Mouse (Mus musculus): Measurements from ENCODE around the gene Gh. TPM values are rescaled to one million over a fixed set of nuclear protein-coding genes. Genes with fewer than 3 reads are reported as not detected.

Gh gene
- polyA plus RNA-seq, 1 experiment, result not detected

DNA sequence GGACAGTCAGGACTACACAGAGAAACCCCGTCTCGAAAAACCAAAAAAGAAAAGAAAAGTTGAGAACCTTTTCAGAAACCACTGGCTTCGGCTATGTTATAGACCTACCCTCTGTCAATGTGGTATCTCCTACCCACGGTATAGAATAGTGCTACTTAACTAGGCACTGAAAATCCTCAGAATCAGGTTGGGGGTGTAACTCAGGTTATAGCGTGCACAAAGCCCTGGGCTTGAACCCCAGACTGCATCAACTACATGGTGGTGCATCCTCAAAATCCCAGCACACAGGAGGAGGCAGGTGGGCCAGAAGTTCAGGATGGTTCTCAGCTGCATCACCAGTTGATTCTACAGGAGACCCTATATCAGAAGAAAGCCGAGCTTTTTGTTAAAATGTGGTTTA lies 27.9 kb downstream of the Gh start:
- H3K79me2 ChIP-seq (ENCODE audit: control insufficient read depth, insufficient read depth), result peaks cover 33% of the 10 kb centered on the region
- H3ac ChIP-seq (ENCODE audit: control insufficient read depth, insufficient read length), result no peak overlapping the region

DNA sequence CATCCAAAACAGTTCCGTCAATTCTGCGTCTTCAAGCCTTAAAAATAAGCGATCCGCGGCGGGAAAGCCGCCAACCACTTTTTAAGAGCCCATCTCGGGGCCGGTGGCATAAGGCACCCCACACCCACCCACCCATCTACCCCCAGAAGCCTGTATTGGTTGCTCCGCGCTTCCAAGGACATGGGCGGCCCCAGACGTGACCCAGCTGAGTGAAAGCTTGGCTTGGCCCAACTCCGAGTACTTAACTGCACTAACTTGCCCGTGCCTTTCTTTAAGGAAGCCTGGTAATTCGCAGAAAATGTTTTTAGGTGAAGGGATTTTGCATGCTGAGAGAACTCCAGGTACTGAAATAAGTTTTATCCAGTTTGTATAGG lies 28.4 kb downstream of the Gh start:
- no peaks in the 10 kb centered on the region for H3K27me3 ChIP-seq (ENCODE audit: control insufficient read depth, insufficient read depth, insufficient read length)
- no peaks in the 10 kb centered on the region for H3K36me3 ChIP-seq (ENCODE audit: control insufficient read depth, insufficient read depth)
- H3K79me2 ChIP-seq (ENCODE audit: control insufficient read depth, insufficient read depth), result peaks cover 36% of the 10 kb centered on the region
- H3ac ChIP-seq (ENCODE audit: control insufficient read depth, insufficient read length), result peak overlapping the region; percentile 88
- peak overlapping the region; percentile 60 for H3K4me3 ChIP-seq
- TF ChIP-seq E2F4 (IDR thresholded peaks at IDR 0.05; ENCODE audit: insufficient read depth) (no peak), MYOD1 (IDR thresholded peaks at IDR 0.05; ENCODE audit: control insufficient read depth in 1 of 3, insufficient read length in 2 of 3, low read depth in 2 of 3) (no peak), USF1 (IDR thresholded peaks at IDR 0.05; ENCODE audit: low read depth) (no peak), CEBPB (IDR thresholded peaks at IDR 0.05; ENCODE audit: insufficient read depth, poor library complexity, severe bottlenecking) (no peak), SRF (IDR thresholded peaks at IDR 0.05; ENCODE audit: control insufficient read depth, insufficient read length, low read depth) (no peak), MYOG (IDR thresholded peaks at IDR 0.05; ENCODE audit: control insufficient read depth in 1 of 3, insufficient read depth in 1 of 3, insufficient read length in 2 of 3, low read depth in 2 of 3) (no peak), POLR2AphosphoS2 (IDR thresholded peaks at IDR 0.05; ENCODE audit: insufficient read length, low read depth) (no peak), REST (IDR thresholded peaks at IDR 0.05; ENCODE audit: insufficient read depth, insufficient read length) (no peak), MAX (IDR thresholded peaks at IDR 0.05; ENCODE audit: low read depth) (no peak), TCF3 (IDR thresholded peaks at IDR 0.05; ENCODE audit: insufficient read length, low read depth) (no peak), POLR2A (IDR thresholded peaks at IDR 0.05; ENCODE audit: insufficient read length, low read depth) (no peak), TCF12 (IDR thresholded peaks at IDR 0.05; ENCODE audit: insufficient read depth, poor library complexity, severe bottlenecking) (no peak)
- peak overlapping the region; percentile 87 for H3K4me2 ChIP-seq (ENCODE audit: low read depth)

More for the DNA sequence above, 27.9 kb downstream of the Gh start:
- peak overlapping the region; percentile 87 for H3K4me2 ChIP-seq (ENCODE audit: low read depth)
- no peaks in the 10 kb centered on the region for H3K27me3 ChIP-seq (ENCODE audit: control insufficient read depth, insufficient read depth, insufficient read length)
- H3K36me3 ChIP-seq (ENCODE audit: control insufficient read depth, insufficient read depth), result no peaks in the 10 kb centered on the region
- peak overlapping the region; percentile 60 for H3K4me3 ChIP-seq
- TF ChIP-seq REST (IDR thresholded peaks at IDR 0.05; ENCODE audit: insufficient read depth, insufficient read length) (no peak), TCF3 (IDR thresholded peaks at IDR 0.05; ENCODE audit: insufficient read length, low read depth) (no peak), POLR2AphosphoS2 (IDR thresholded peaks at IDR 0.05; ENCODE audit: insufficient read length, low read depth) (no peak), MAX (IDR thresholded peaks at IDR 0.05; ENCODE audit: low read depth) (no peak), SRF (IDR thresholded peaks at IDR 0.05; ENCODE audit: control insufficient read depth, insufficient read length, low read depth) (no peak), E2F4 (IDR thresholded peaks at IDR 0.05; ENCODE audit: insufficient read depth) (no peak), CEBPB (IDR thresholded peaks at IDR 0.05; ENCODE audit: insufficient read depth, poor library complexity, severe bottlenecking) (no peak), MYOD1 (IDR thresholded peaks at IDR 0.05; ENCODE audit: control insufficient read depth in 1 of 3, insufficient read length in 2 of 3, low read depth in 2 of 3) (no peak), USF1 (IDR thresholded peaks at IDR 0.05; ENCODE audit: low read depth) (no peak), POLR2A (IDR thresholded peaks at IDR 0.05; ENCODE audit: insufficient read length, low read depth) (no peak), TCF12 (IDR thresholded peaks at IDR 0.05; ENCODE audit: insufficient read depth, poor library complexity, severe bottlenecking) (no peak), MYOG (IDR thresholded peaks at IDR 0.05; ENCODE audit: control insufficient read depth in 1 of 3, insufficient read depth in 1 of 3, insufficient read length in 2 of 3, low read depth in 2 of 3) (no peak)

DNA sequence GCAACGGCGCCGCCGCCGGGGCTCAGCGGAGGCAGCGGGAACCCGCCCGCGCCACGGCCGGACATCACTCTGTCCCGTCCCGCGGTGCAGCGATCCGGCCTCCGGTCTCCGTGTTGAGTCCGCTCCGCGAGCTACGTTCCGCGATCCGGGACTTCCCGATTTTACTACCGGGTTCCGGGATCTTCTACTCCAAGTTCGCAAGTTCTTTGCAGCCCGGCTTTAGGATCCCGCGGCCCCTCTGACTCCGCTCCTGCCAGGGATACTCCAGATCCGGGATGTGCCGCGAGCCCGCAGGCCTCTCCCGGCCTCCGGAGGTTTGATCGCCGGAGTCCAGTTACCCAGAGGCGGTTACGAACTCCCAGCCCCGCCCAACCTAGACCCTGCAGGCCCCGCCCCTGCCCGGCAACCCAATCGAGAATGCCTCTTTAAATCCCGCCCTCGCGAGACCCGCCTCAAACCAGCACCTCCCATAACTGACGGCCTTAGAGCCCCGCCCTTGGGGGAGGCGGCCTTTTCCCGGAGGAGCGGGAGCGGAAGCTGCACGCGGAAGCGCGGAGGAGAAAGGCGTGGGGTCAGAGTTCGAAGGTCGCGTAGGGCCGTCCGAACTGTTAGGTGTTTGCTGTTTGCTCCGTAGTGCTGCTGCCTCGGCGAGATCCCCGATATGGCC lies 28.9 kb downstream of the Gh start, which contains the start of gene Smarcd2:
Smarcd2 (minus strand) TSS at position 329 of the 667 bp plus-strand sequence.
- peak within 1 kb of the TSS; percentile 88 for H3ac ChIP-seq (ENCODE audit: control insufficient read depth, insufficient read length)
- peak within 1 kb of the TSS; percentile 87 for H3K4me2 ChIP-seq (ENCODE audit: low read depth)
- peak within 1 kb of the TSS; percentile 60 for H3K4me3 ChIP-seq
- no peaks in the 10 kb centered on the region for H3K36me3 ChIP-seq (ENCODE audit: control insufficient read depth, insufficient read depth)
- TF ChIP-seq E2F4 (IDR thresholded peaks at IDR 0.05; ENCODE audit: insufficient read depth), result peak; percentile 27
- peak in 1 of 3 experiments; percentile 10 for TF ChIP-seq MYOG (IDR thresholded peaks at IDR 0.05; ENCODE audit: control insufficient read depth in 1 of 3, insufficient read depth in 1 of 3, insufficient read length in 2 of 3, low read depth in 2 of 3)
- TF ChIP-seq POLR2AphosphoS2 (IDR thresholded peaks at IDR 0.05; ENCODE audit: insufficient read length, low read depth), result peak; percentile 86
- no peak for TF ChIP-seq CEBPB (IDR thresholded peaks at IDR 0.05; ENCODE audit: insufficient read depth, poor library complexity, severe bottlenecking)
- TF ChIP-seq USF1 (IDR thresholded peaks at IDR 0.05; ENCODE audit: low read depth), result no peak
- no peak for TF ChIP-seq REST (IDR thresholded peaks at IDR 0.05; ENCODE audit: insufficient read depth, insufficient read length)
- TF ChIP-seq SRF (IDR thresholded peaks at IDR 0.05; ENCODE audit: control insufficient read depth, insufficient read length, low read depth), result no peak
- peak; percentile 85 for TF ChIP-seq POLR2A (IDR thresholded peaks at IDR 0.05; ENCODE audit: insufficient read length, low read depth)
- H3K79me2 ChIP-seq (ENCODE audit: control insufficient read depth, insufficient read depth), result peaks cover 36% of the 10 kb centered on the region
- no peaks in the 10 kb centered on the region for H3K27me3 ChIP-seq (ENCODE audit: control insufficient read depth, insufficient read depth, insufficient read length)

DNA sequence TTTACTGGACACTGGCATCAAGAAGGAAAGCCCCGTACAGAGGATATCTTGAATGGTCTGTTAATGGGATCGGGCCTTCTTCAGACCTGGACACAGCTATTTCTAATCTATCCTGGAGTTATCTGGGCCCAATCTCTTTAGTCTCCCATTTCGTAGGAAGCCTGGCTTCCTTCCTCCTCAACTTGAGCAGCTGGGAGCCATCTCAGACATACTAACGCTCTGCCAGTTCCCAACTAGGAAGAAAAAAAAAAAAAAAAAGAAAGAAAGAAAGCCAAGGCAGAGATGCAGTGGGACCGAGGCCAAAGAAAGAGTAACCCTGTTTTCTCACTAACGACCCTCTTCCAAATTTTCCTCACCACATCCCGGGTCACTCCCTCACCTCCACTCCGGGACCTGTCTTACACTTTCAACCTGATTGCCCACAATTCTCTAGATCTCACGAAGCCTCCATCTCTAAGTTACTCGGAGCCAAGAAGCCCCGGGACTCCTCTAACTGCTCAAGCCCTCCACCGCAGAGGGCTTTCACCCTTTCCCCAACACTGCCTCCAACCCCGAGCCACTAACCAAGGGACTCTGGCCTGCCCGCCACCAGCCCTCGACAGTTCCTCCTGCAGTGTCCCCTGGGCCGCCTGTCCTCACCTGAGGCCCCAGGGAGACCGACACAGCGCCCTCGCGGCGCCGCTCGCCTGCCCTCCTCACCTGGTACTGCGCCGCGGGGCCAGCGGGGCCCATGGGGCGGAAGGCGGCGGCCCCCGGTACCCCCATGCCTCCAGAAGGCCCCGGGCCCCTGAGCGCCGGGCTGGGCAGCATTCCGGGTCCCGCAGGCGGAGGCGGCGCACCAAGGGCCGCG lies 29.6 kb downstream of the Gh start:
- Histone ChIP-seq H3K36me3 (ENCODE audit: control insufficient read depth, insufficient read depth) (no peaks in the 10 kb centered on the region), H3K27me3 (ENCODE audit: control insufficient read depth, insufficient read depth, insufficient read length) (no peaks in the 10 kb centered on the region), H3K4me2 (ENCODE audit: low read depth) (peak overlapping the region; percentile 86), H3ac (ENCODE audit: control insufficient read depth, insufficient read length) (peak overlapping the region; percentile 88), H3K4me3 (peak overlapping the region; percentile 60), H3K79me2 (ENCODE audit: control insufficient read depth, insufficient read depth) (peaks cover 36% of the 10 kb centered on the region)
- no peak for TF ChIP-seq MAX (IDR thresholded peaks at IDR 0.05; ENCODE audit: low read depth)
- no peak for TF ChIP-seq POLR2AphosphoS2 (IDR thresholded peaks at IDR 0.05; ENCODE audit: insufficient read length, low read depth)
- no peak for TF ChIP-seq TCF3 (IDR thresholded peaks at IDR 0.05; ENCODE audit: insufficient read length, low read depth)
- no peak for TF ChIP-seq TCF12 (IDR thresholded peaks at IDR 0.05; ENCODE audit: insufficient read depth, poor library complexity, severe bottlenecking)
- TF ChIP-seq CEBPB (IDR thresholded peaks at IDR 0.05; ENCODE audit: insufficient read depth, poor library complexity, severe bottlenecking), result no peak
- no peak for TF ChIP-seq MYOG (IDR thresholded peaks at IDR 0.05; ENCODE audit: control insufficient read depth in 1 of 3, insufficient read depth in 1 of 3, insufficient read length in 2 of 3, low read depth in 2 of 3)
- no peak for TF ChIP-seq SRF (IDR thresholded peaks at IDR 0.05; ENCODE audit: control insufficient read depth, insufficient read length, low read depth)
- TF ChIP-seq MYOD1 (IDR thresholded peaks at IDR 0.05; ENCODE audit: control insufficient read depth in 1 of 3, insufficient read length in 2 of 3, low read depth in 2 of 3), result no peak
- TF ChIP-seq USF1 (IDR thresholded peaks at IDR 0.05; ENCODE audit: low read depth), result no peak
- no peak for TF ChIP-seq REST (IDR thresholded peaks at IDR 0.05; ENCODE audit: insufficient read depth, insufficient read length)
- no peak for TF ChIP-seq POLR2A (IDR thresholded peaks at IDR 0.05; ENCODE audit: insufficient read length, low read depth)
- no peak for TF ChIP-seq E2F4 (IDR thresholded peaks at IDR 0.05; ENCODE audit: insufficient read depth)
